Mouse (Mus musculus) stomach, postnatal 0 days (tissue): ENCODE measurements at regions not wholly inside any gene's neighbourhood (a gene's known extent, or its start where the extent isn't known, plus 50 kb on each side); places are given as distances from the start of the nearest gene placed in this dataset.

Experiments used
- CTCF ChIP-seq: IDR thresholded peaks from 2 replicates; pipeline ENCODE4 v1.5.1; 2016; ENCODE audit warnings: antibody characterized with exemption, low read depth, mild to moderate bottlenecking, moderate library complexity
- EP300 ChIP-seq: optimal IDR thresholded peaks from 2 replicates; pipeline ENCODE3; 2016; ENCODE audit warnings: antibody characterized with exemption

GRCm38 (mm10) chr4:10480936-10481335 lies 393.4 kb upstream of the 2610301B20Rik start:
- TF ChIP-seq CTCF, result no peak
- no peak for TF ChIP-seq EP300
